Mouse (Mus musculus) liver, postnatal 0 days (tissue): Measurements from ENCODE around the gene Ccr5.

Experiments used
- CTCF ChIP-seq: sonication (generic); IDR thresholded peaks from 2 replicates; pipeline ENCODE4 v1.5.1; 2016; ENCODE audit warnings: antibody characterized with exemption, low read depth
- EP300 ChIP-seq: IDR thresholded peaks from 2 replicates; pipeline ENCODE4 v1.6.1; 2016; ENCODE audit warnings: antibody characterized with exemption, low read depth, mild to moderate bottlenecking

- TF ChIP-seq EP300, result no peak
- TF ChIP-seq CTCF, result no peak
Observed at GRCm38 (mm10) chr9:124126373-124126772, 5.0 kb downstream of the Ccr5 start.
